ENCODE assay signal across 16 mouse cellular contexts in genomic region chr3:42040959-42041358, GRCm38 (mm10).
"Had no signal": no experiment of that assay in that cellular context is flagged by ENCODE, and none has a peak within 500 bp of the region (broad histone marks: within the 10 kb centered on the region; RNA-seq: fewer than 3 reads in every experiment).

No protein-coding gene starts in this region.

- H3K4me1 ChIP-seq: lung, embryonic 15.5 days; megakaryocyte, embryonic 14.5 days; neural tube, embryonic 12.5 days; stomach, embryonic 15.5 days had no signal

- H3K36me3 ChIP-seq: lung, embryonic 15.5 days; midbrain, embryonic 12.5 days; neural tube, embryonic 12.5 days; stomach, embryonic 15.5 days had no signal

- H3K4me2 ChIP-seq: lung, embryonic 15.5 days; midbrain, embryonic 12.5 days; neural tube, embryonic 12.5 days; stomach, embryonic 15.5 days had no signal

- H3K4me3 ChIP-seq: lung, embryonic 15.5 days; megakaryocyte, embryonic 14.5 days; midbrain, embryonic 12.5 days; neural tube, embryonic 12.5 days; stomach, embryonic 15.5 days had no signal

- H3K9me3 ChIP-seq: lung, embryonic 15.5 days; midbrain, embryonic 12.5 days; neural tube, embryonic 12.5 days; stomach, embryonic 15.5 days had no signal

- H3K9ac ChIP-seq: liver, postnatal 0 days; lung, embryonic 15.5 days; midbrain, embryonic 12.5 days; neural tube, embryonic 12.5 days; stomach, embryonic 15.5 days had no signal

- DNase-seq: liver, postnatal 0 days; lung, adult 2 months; lung, postnatal 14 days; lung, postnatal 36 days; right cerebral cortex, postnatal 14 days; thymus, adult 2 months; thymus, postnatal 25 days; thymus, postnatal 4 days had no signal

- H3K27ac ChIP-seq: lung, embryonic 15.5 days; macrophage; midbrain, embryonic 12.5 days; neural tube, embryonic 12.5 days; stomach, embryonic 15.5 days; stomach, postnatal 0 days had no signal

- H3K27me3 ChIP-seq: lung, embryonic 15.5 days; megakaryocyte, embryonic 14.5 days; midbrain, embryonic 12.5 days; neural tube, embryonic 12.5 days; stomach, embryonic 15.5 days had no signal

- ATAC-seq: liver, postnatal 0 days; lung, postnatal 0 days had no signal
